Mouse (Mus musculus) skeletal muscle tissue, adult 2 months (tissue): ENCODE data around the gene Gm10799.
"Not testable (repeated sequence)": the region's sequence is repeated elsewhere in the genome, so short reads cannot be mapped to it uniquely, and the experiment has no call there.

Experiments
- DNase-seq: peaks from one replicate; pipeline ENCODE4 v3.0.0-alpha.2; 2012; ENCODE audit warnings: low read depth, low spot score

Gene Gm10799

GRCm38 (mm10) chr2:104069704-104070185, 1.4 kb upstream of the Gm10799 start, which contains the start of gene Cd59b:
Gene Cd59b (plus strand): TSS chr2:104069849.
- peak; percentile 25 for DNase-seq

GRCm38 (mm10) chr2:104065526-104065925, 2.8 kb downstream of the Gm10799 start, which contains the start of gene Gm10912:
Gene Gm10912 (plus strand): TSS chr2:104065826.
- not testable (repeated sequence) for DNase-seq

DNA sequence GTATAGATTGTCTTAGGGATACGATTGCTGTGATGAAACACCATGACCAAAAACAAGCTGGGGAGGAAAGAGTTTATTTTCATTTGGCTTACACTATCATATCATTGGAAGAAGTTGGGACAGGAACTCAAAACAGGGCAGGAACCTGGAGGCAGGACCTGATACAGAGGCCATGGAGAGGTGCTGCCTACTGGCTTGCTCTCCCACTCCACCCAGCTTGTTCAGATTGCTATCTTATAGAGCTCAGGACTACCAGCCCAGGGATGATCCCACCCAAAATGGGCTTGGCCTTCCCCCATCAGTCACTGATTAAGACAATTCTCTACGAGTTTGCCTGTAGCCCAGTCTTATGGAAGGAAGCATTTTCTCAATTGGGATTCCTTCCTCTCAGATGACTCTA, 4.2 kb downstream of the Gm10799 start:
- DNase-seq, result no peak

GRCm38 (mm10) chr2:104062665-104063064, 5.7 kb downstream of the Gm10799 start:
- DNase-seq, result no peak

DNA sequence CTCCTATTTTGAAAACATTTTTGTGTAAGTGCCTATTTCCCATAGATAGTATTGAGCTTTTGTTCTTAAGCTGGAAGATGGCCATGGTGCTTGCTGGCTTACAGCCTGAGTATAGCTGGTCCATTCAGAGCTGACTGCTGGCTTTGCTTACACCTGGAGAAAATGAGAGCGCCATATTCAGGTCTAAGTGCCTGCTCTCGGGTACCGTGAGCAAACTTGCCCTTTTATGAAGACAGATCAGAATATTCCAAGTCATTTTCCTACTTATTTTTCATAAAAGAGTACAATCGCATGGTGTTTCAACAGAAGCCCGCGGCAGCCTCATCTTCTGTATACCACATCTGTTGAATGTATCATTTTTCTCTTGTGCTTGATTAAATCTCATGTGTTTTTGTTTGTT, 7.4 kb downstream of the Gm10799 start:
- no peak for DNase-seq

DNA sequence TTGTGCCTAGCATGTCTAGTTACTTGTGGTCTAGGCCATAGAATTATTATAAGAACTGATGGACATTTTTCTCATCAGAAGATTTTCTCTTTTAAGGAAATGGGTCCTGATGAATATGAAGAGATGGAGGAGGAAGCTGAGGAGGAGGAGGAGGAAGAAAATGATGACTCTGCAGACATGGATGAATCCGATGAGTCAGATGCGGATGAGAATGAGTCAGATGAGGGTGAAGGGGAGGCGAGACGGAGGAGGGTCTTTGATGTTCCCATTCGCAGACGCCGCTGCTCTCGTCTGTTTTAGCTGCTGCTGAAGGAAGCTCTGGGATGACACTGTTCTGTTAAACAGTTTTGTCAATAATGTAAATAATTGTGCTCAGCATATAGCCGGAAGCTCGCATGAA, 8.6 kb downstream of the Gm10799 start:
- DNase-seq, result no peak

DNA sequence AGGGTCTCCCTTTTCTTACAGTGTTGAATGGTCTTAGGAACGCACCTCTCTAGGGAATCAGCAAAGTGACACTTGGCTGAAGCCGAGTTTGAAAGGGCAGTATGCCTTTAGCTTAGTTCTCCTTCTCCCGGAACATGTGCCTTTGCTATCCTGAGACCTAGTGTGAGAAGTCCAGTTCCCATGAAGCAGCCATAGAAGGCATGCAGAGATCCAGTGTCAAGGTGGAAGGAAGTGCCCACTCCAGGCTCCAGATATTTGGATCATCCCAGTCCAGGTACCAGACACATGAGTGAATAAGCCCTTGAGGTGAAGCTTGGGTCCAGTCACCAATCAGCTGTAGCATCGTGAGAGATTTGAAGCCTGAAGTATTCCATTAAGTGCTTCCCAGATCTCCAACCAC, 9.4 kb downstream of the Gm10799 start:
- no peak for DNase-seq

- no peak for DNase-seq
These were observed 10.0 kb downstream of the Gm10799 start for GRCm38 (mm10) chr2:104058381-104058780.

DNA sequence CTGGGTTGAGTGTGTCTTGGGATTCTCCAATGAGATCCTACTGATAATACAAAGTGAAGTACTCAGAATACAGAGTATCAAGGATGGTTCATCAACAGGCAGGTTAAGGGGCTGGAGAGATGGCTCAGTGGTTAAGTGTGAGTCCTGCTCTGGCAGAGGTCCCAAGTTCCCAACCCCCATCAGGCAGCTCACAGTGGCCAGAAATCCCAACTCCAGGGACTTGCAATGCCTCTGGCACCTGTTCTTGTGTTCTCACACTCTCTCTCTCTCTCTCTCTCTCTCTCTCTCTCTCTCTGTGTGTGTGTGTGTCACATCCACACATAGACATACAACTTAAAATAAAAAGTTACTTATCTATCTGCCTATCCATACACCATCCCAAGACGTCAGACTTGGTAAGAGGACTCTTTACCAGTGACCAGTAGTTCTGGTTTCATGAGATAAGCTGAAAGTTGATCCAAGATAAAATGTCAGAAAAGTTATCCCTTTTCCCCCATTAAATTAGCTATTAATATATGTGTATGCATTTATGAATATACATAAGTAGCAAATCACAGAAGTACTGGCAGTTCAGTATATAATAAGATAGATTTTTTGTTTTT, 23.8 kb downstream of the Gm10799 start:
- DNase-seq, result peak; percentile 59

GRCm38 (mm10) chr2:104043624-104044478, 24.5 kb downstream of the Gm10799 start:
- DNase-seq, result peak; percentile 63

- DNase-seq, result no peak
These were observed 25.6 kb downstream of the Gm10799 start for GRCm38 (mm10) chr2:104042766-104043165.

GRCm38 (mm10) chr2:104041632-104042031, 26.7 kb downstream of the Gm10799 start:
- no peak for DNase-seq

DNA sequence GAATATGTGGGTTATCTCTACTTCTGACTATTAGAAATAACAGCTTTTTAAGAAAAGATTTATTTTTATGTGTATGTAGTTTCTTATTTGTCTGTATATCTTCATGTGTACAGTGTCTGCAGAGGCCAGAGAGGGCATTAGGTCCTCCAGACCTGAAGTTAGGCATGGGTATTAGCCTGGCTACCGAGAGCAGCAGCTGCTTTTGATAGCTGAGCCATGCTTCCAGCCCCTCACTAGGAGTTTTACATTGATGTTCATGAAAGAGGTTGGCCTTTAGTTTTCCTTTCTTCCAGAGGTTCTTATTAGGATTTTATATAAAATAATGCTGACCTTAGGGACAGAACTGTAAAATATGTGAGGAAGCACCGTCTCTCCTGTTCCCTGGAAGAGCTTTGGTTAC, 30.1 kb downstream of the Gm10799 start:
- no peak for DNase-seq

DNA sequence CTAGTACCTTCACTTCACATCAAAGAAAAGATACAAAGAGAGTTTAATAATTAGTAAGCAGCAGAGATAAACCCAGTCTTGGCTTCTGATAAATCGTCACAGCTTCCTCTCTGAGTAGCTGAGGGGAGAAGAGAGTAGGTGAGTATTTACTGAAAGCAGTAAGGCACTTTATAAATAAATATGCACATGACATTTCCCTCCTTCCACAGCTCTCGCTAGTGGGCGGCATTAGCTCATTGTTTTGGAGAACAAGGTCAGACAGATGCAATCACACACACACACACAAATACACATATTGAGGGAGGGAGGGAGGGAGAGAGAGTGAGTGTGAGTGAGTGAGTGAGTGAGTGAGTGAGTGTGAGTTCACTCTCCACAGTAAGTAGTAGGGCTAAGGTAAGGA, 32.0 kb downstream of the Gm10799 start:
- no peak for DNase-seq

- DNase-seq, result peak; percentile 43
These were observed 32.8 kb downstream of the Gm10799 start for GRCm38 (mm10) chr2:104035595-104035994.

GRCm38 (mm10) chr2:104034832-104035472, 33.4 kb downstream of the Gm10799 start:
- DNase-seq, result peak; percentile 46

DNA sequence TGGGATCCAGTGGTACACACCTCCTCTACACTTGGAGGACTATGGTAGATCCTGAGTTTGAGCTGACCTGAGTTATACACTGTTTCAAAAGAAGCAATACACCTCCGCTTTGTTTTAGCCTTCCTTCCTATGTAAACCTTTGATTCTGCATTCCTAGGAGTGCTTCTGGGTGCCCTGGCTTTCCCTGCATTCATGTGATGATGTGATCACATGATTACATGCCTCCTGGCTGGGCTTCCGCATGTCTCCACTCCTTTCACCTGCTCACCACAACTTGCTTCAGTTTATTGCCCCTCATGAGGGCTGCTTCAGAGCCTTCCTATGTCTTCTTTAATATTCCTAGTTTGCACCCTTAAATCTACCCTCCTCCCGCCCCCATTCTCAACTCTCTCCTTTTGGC, 36.3 kb downstream of the Gm10799 start:
- DNase-seq, result no peak

DNA sequence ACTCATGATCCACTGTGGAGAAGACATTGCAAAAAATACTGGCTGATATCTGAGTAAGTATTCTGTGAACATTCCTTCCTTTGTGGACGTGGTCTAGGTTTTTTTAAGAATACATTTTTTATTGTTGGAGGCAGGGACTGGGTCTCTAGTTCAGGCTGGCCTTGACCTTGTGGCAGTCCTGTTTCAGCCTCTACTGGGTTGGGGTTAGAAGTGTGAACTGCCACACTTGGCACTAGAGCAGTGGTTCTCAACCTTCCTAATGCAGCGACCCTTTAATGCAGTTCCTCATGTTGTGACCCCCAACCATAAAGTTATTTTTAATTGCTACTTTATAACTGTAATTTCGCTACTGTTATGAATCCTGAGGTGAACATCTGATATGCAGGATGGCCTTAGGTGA, 38.0 kb downstream of the Gm10799 start:
- DNase-seq, result no peak

DNA sequence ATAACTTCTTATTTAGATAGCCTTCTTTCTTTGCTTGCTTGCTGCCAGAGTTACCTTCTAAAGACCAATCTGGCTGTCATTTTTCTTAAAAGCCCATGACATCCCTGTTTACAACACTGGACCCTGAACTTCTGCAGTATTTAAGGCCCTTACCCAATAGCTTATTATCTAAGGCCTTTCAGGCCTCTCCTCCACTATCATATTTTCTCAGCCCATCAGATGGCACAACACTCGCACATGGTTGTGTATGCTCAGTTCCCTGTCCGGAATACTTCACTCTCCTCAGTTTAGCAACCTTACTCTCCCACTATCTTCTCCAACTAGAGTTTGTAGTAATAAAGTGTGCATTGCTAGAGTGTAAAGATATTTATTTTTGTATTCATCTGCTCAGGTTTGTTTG, 39.3 kb downstream of the Gm10799 start:
- no peak for DNase-seq

GRCm38 (mm10) chr2:104028139-104028723, 40.1 kb downstream of the Gm10799 start, which contains the start of gene 4931422A03Rik:
Gene 4931422A03Rik (minus strand): TSS chr2:104028361.
- DNase-seq, result peak; percentile 40

DNA sequence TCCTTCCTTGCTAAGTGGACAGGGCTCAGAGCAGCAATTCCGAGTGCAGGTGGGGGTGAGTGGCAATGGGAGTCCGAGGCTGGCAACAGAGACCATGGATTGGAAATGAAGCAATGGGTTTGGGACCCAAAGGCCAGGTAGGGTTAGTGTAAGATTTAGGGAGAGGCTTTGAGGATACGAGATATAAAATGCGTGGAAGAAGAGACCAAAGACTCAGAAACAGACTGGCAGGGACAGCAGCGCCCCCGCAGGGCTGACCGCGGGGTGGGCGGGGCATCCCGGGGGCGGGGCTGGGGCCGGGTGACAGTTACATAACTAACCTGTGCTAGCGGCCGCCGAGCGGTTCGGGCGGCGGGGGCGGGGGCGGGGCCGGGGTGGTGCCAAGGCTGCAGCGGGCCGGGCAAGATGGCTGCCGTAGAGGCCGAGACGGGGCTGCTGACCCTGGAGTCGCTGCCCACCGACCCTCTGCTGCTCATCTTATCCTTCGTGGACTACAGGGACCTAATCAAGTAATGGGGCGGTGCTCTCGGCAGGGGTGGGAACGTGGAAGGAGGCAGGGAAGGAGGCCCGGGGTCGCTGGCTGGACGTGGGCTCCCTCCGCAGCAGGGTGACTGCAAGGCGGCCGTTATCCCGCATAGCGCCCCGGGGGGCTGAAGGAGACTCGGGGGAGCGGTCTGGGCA, 40.8 kb downstream of the Gm10799 start, which contains the start of gene Fbxo3:
Gene Fbxo3, plus strand, starts transcription at position 264 of the 681 bp plus-strand sequence.
- peak; percentile 71 for DNase-seq
